Mouse (Mus musculus) cerebellum, postnatal 4 days (tissue): ENCODE data around the gene Foxred1.
A peak's percentile ranks its signal among the peaks of the same experiment; 100 is the strongest.

ENCODE experiments used
- DNase-seq, 2 experiments: peaks; one replicate each; pipeline ENCODE4 v3.0.0; 2022; ENCODE audit warnings: low spot score in 2 of 2, mixed read lengths in 1 of 2

The Foxred1 gene

DNA sequence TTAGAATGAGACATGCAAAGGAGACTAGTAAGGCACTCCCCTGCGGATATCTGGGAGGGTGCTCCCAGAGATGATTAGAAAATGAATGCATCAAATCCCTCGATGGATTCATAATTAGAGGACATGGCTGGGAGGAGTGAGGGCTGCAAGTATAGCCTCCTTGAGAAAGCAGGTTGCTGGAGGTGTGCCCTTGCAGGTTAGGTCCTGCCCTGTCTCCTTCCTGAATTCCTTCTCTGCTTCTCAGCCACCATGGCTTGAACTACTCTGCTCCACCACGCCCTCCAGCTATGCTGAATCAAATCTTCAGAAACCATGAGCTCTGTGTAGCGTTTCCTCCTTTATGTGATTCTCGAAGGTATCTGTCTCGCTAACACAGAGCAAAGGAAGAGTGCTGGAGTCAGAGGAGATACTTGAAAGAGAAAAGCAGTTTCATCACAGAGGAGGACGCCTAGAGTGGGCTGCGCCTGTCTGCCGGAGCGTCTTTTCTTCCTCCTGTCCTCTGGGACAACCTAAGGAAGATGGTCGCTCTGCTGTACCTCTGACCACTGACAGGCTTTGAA lies 17.8 kb downstream of the Foxred1 start:
- DNase-seq: no peak

DNA sequence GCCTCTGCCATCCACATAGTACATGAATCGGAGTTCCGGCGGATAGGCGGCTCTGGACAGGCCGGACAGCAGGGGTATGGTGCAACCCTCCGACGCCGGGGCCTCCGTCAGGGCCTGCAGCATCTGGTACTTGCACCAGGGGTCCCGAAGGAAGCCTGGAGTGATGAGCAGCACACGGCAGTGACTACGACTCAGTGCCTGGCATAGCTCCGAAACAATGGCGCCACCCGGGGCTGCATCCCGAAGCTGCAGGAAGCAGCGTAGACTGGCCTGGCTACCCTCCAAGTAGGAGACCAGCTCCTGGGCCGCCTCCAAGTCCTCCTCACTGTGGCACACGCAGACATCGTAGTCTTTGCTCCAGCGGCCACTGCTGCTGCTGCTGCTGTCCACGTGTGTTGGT lies 22.2 kb downstream of the Foxred1 start:
- DNase-seq: peak; percentile 34 to 63

- no peak for DNase-seq
Measured at GRCm38 (mm10) chr9:35187351-35187903, 23.4 kb downstream of the Foxred1 start.

DNA sequence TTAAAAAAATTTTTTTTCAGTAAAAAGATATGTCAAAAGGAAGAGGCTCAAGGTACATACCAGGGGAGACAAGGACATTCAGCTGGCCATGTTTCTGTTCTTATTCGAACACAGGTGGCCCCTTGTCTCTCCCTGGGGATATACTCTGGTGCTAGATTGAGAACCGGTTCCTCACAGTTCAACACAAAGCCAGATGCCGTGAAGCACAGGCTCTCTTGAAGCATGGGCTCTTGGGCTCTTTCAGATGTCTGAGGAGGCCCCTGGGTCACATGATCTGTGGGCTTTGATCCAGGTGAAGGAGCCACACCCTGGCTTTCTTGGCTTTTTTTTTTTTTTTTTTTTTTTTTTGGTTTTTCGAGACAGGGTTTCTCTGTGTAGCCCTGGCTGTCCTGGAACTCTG lies 24.4 kb downstream of the Foxred1 start:
- no peak for DNase-seq

DNA sequence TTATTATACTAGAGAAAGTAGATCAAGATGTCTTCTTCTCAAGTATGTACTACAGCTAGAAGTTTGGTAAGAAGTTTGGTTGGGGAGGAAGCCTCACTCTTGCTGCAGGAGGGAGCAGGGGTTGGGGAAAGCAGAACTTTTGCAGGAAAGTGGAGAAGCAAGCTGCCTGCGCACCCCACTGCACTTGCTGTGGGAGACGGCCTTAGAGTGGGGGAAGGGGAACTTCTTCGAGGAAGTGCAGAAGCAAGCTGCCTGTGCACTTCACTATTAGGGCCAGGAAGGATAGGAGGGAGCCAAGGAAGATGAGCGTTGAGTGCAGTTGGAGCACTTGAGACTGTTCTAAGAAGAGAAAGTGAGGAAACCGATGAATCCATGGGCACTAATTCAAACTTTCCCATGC lies 27.5 kb downstream of the Foxred1 start:
- DNase-seq: no peak

GRCm38 (mm10) chr9:35182832-35183231 lies 28.0 kb downstream of the Foxred1 start:
- no peak for DNase-seq

GRCm38 (mm10) chr9:35176124-35176659 lies 34.7 kb downstream of the Foxred1 start:
- DNase-seq: no peak

GRCm38 (mm10) chr9:35175251-35176123 lies 35.4 kb downstream of the Foxred1 start, which contains the start of gene Dcps:
Gene Dcps (minus strand): TSS chr9:35176061.
- peak; percentile 79 to 89 for DNase-seq

DNA sequence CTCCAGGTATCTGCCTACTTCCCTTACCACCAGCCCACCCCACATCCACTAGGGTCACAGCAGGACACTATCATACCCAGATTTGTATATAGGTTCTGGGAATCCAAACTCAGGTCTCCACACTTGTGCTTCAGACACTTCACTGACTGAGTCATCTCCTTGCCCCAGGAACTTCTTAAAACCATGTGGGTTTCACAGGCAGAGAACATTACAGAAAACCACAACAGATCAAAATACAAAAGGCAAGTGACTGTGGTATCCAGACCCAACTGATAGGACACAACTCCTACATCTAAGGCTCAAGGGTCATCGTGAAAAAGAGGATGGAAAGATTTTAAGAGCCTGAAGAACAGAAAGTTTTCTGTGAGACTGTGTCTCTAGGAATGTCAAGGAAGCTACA lies 37.5 kb downstream of the Foxred1 start:
- DNase-seq: no peak

- no peak for DNase-seq
Measured at GRCm38 (mm10) chr9:35170071-35170470, 40.8 kb downstream of the Foxred1 start.

GRCm38 (mm10) chr9:35166798-35167635 lies 43.8 kb downstream of the Foxred1 start:
- DNase-seq: no peak

DNA sequence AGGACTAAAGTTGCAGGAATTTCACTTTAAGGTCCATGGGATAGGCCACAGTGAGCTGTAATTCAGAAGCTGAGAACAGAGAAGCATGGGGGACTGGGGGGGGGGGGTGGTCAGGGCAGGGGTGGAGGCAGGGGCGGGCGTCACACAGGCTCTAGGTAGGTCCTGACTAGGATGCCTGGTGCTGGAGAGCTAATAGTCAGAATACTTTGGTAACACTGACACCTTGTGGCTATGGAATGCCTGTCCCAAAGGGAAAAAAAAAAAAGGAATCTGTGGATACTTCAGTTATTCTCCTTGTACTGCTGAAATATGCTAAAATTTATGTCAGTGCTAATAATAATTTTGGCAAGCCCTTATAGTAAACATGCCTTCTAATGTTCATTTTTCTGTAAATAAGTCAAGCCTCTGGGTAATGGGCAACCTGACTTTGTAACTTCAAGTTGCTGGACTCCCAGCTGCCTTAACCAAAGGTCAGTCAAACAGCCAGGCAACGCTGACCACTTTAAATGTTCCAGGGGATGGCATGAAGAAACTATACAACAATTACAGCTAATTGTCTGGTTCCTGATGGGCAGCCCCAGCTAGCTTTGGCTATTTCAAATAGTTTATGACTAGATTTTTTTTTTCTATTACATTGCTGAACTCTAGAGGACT lies 44.6 kb downstream of the Foxred1 start:
- no peak for DNase-seq

DNA sequence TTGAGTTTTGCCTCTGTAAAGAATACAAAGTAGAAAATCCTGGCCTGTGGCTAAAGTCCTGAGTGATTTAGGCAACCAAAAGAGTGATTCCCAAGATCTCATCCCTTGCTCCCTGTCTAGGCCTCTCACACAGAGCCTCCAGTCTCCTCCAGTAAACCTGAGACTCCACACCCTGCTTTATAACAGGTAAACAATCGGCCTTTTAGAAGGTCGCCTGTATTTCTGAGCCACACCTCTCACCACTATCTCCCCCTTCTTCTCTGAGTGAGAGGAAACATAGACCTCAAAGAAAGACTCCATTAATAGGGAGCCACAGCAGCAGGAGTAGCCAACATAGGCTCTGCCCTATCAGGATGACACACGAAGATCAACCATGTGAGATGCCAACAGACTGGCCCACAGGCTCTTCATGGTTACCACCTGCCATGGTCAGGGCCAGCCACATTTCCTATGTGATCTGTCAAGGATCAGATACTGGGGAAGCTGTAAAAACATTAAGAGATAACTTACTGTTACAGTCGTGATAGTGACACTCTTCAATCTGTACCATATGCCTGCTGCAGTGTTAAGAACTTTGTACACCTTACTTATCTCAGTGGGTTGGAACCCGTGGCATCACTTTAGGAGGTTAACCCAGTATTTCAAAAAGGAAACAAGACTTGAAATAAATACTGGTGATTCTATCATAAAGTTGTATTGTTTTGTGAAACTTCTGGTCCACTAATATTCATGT lies 46.5 kb downstream of the Foxred1 start:
- no peak for DNase-seq

DNA sequence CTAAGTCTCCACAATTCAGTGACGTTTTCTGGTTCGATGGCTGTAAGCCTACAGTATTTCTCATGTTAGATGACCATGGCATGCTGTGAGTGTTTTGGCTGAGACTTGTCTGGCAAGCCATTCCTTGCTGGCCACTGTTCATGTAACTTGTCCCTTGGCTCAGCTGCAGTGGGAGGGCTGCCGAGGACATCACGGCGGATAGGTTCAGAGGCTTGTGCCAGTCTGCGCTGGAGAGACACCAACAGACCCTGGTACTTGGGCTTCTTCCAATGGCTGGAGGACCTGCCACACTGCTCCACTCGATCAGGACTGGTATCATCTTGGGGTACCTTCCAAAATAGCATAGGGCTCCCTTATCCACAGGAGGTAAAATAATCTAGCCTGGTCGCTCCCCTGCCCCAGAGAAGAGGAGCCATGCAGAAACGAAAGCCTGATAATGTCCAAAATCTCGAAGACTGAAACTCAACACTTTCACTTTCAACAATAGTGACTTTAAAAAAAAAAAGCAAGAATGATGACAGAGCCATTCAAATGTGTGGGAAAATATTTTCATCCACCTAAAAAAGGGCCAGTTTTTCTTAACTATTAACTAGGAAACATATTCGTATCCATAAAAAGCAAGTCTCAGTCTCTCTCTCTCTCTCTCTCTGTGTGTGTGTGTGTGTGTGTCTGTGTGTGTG lies 47.7 kb downstream of the Foxred1 start:
- peak; percentile 52 to 80 for DNase-seq

DNA sequence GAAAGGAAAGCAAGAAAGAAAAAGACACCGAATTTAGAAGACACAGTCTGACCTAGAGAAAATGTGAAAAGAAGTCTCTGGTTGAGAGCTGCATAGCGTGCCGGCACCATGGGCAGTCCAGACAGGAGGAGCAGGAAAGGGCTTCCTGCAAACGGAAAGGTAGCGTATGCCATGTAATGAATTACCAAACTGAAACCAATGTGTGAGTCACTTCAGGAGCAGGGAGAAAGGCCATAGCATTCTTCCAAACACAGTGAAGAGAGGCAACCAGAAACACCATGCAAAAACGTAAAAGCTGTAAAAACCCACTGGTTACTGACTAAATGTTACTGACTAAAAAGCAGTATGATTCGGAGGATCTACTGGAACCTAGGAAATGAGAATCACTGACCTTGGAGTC lies 49.1 kb downstream of the Foxred1 start:
- DNase-seq: no peak

DNA sequence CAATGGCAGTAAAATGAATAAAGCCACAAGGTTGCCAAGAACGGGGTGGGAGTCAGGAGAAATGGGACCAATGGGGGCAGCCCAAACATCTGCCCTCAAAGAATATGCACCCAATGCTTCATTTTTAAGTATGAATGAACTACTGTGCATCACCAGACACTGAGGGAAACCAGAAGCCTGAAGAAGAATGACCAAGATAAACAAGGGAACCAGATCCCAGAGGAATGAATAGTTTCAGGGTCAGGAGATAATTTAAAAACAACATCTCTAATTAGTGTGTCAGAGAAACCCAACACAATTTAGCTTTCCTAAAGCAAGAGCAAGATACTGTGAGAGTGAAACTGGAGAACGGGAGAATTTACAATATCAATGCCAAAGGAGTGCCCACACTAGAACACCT lies 50.2 kb downstream of the Foxred1 start:
- DNase-seq: no peak

DNA sequence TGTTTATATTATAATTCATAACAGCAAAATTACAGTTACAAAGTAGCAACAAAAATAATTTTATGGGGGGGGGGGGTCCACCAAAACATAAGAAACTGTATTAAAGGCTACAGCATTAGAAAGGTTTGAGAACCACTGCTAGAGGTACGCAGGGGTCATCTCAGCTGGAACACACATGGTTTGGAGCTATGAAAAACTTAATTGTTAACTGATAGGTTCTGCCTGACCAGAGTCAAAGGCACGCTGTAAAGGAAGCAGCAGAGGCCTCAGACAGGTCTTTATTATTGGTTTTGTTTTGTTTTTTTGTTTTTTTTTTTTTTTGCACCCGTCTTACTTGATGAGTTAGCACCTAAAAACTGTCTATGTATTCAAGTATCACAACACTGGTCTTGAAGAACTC lies 52.4 kb downstream of the Foxred1 start:
- no peak for DNase-seq

DNA sequence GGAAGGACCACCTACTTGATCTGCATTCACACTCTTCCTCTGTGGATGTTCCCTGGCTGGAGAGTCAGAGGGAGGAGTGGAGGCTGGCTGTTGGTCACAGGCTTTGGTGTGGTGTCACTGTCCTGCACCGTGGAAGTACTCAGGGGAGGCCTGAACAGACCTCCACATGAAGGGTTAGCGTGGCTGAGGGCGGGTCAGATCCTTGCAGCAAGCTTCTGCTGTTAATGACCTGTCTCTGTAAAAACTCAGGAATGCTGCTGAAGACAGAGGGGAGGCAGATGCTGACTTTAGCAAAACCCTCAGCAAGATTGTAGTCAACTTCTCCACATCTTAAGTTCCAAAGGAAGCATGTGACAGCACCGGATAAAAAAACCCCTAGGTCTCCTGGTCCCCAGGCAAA lies 54.0 kb downstream of the Foxred1 start:
- no peak for DNase-seq

DNA sequence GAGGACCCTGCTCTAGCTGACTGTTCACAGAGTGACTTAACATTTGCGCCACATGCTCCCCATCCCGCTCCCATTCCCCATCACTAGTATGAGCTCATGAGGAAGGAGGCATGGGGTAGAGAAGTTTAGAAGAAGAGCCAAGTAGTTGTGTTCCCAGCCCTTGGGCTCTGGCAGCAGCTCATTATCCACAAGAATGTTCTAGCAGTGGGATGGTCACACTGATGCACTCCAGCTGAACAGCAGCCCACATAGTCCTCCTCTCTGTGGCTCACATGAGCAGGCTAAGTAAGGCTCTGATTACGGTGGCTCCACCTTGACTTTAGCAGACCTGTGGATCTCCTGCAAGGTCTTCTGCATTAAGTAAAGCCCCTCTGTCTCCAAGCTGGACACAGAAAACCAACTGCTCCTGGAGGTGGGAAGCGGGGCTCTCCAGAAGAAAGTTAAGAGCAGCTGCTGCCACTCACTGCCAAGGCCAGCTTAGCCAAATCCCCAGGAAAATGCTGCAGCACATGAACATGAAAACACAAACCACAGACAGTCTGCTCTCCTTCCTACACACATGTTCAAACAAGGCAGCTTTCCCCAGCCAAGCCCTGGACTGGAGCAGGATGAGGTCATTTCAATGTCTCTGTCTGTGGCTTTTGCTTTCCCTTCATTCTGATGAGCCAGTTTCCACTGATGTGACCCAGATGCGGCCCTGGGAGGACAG lies 54.7 kb downstream of the Foxred1 start:
- DNase-seq: no peak
